Mouse (Mus musculus) ES-Bruce4 (cell line): ENCODE data around the gene Tnr.

Source experiments
- CTCF ChIP-seq: IDR thresholded peaks from one replicate; pipeline ENCODE4 v1.8.1; 2011; ENCODE audit warnings: low read depth, low read length
- EP300 ChIP-seq: IDR thresholded peaks from 2 replicates; pipeline ENCODE4 v1.6.1; 2011; ENCODE audit warnings: low read depth, low read length; ENCODE audit not compliant: insufficient read depth
- POLR2A ChIP-seq: IDR thresholded peaks from one replicate; pipeline ENCODE4 v1.8.1; 2011; ENCODE audit warnings: low read length; ENCODE audit not compliant: insufficient read depth

GRCm38 (mm10) chr1:159545470-159546145 lies 22.0 kb downstream of the Tnr start:
- no peak for TF ChIP-seq CTCF
- no peak for TF ChIP-seq EP300
- TF ChIP-seq POLR2A, result no peak
